Mouse (Mus musculus) frontal cortex, postnatal 14 days (tissue): ENCODE results near the gene Ccdc32.

Source experiments
- DNase-seq, 2 experiments: peaks; one replicate each; pipeline ENCODE4 v3.0.0; 2022; ENCODE audit warnings: low spot score in 2 of 2

Gene Ccdc32

GRCm38 (mm10) chr2:119015604-119016180 is 13.5 kb downstream of the Ccdc32 start:
- DNase-seq, result no peak

GRCm38 (mm10) chr2:119014989-119015388 is 14.2 kb downstream of the Ccdc32 start:
- DNase-seq, result no peak

- no peak for DNase-seq
Measured at GRCm38 (mm10) chr2:119009376-119009775, 19.8 kb downstream of the Ccdc32 start.

- no peak for DNase-seq
Measured at GRCm38 (mm10) chr2:119006886-119007285, 22.3 kb downstream of the Ccdc32 start.

- DNase-seq, result no peak
Measured at GRCm38 (mm10) chr2:118999025-118999639, 30.1 kb downstream of the Ccdc32 start.

- no peak for DNase-seq
Measured at GRCm38 (mm10) chr2:118998115-118998866, 30.9 kb downstream of the Ccdc32 start.

GRCm38 (mm10) chr2:118996798-118997105 is 32.4 kb downstream of the Ccdc32 start:
- DNase-seq, result no peak

GRCm38 (mm10) chr2:118995919-118996797 is 33.0 kb downstream of the Ccdc32 start:
- peak in 1 of 2 experiments; percentile 11 for DNase-seq

GRCm38 (mm10) chr2:118995490-118995889 is 33.7 kb downstream of the Ccdc32 start:
- peak in 1 of 2 experiments; percentile 27 for DNase-seq

- no peak for DNase-seq
Measured at GRCm38 (mm10) chr2:118983812-118984211, 45.4 kb downstream of the Ccdc32 start.

GRCm38 (mm10) chr2:118980841-118981240 is 48.4 kb downstream of the Ccdc32 start:
- no peak for DNase-seq

- DNase-seq, result no peak
Measured at GRCm38 (mm10) chr2:118978064-118978463, 51.1 kb downstream of the Ccdc32 start.

GRCm38 (mm10) chr2:118976941-118977340 is 52.3 kb downstream of the Ccdc32 start:
- DNase-seq, result no peak

- DNase-seq, result peak; percentile 58 to 82
Measured at GRCm38 (mm10) chr2:118976282-118976929, 52.8 kb downstream of the Ccdc32 start.

- no peak for DNase-seq
Measured at GRCm38 (mm10) chr2:118975855-118976254, 53.3 kb downstream of the Ccdc32 start.

GRCm38 (mm10) chr2:118972687-118973376 is 56.4 kb downstream of the Ccdc32 start:
- peak; percentile 67 to 85 for DNase-seq

- no peak for DNase-seq
Measured at GRCm38 (mm10) chr2:118972048-118972447, 57.1 kb downstream of the Ccdc32 start.

- DNase-seq, result no peak
Measured at GRCm38 (mm10) chr2:118969585-118970147, 59.5 kb downstream of the Ccdc32 start.
